Mouse (Mus musculus) gonadal fat pad, adult 2 months (tissue): ENCODE data around the gene Akap7. TPM values are rescaled to one million over a fixed set of nuclear protein-coding genes. Genes with fewer than 3 reads are reported as not detected.

ENCODE experiments used
- DNase-seq: peaks from one replicate; pipeline ENCODE4 v3.0.0-alpha.2; 2012; ENCODE audit warnings: low read depth
- polyA plus RNA-seq: library from polyadenylated mRNA; depleted of rRNA; stranded (reverse); fragments of >200 nt; gene quantifications from 2 replicates; pipeline ENCODE4 v1.2.3, GENCODE M21; 2012; rRNA removed

Gene Akap7
- 11.1 and 11.2 TPM in 2 replicates for polyA plus RNA-seq

DNA sequence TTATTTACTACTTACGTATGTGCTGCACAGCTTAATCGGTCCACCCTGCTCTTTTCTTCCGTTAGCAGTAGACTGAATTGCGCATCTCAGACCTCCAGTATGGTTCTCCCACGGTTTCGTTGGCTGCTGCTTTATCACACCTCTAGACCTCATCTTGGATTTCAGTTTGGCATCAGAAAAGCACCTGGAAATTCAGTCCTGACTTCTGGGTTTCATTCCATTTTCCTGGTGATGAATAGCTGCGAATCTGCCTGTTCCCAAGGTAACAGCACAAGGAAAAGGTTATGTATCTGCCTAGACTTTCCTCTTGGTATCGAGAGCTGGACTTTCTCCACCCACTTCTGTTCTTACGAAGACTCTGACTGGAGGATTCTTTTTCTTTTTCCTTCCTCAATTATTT is at the start of gene Akap7:
TSS of gene Akap7 (minus strand) at position 101 of the 400 bp plus-strand sequence.
- DNase-seq, result no peak

DNA sequence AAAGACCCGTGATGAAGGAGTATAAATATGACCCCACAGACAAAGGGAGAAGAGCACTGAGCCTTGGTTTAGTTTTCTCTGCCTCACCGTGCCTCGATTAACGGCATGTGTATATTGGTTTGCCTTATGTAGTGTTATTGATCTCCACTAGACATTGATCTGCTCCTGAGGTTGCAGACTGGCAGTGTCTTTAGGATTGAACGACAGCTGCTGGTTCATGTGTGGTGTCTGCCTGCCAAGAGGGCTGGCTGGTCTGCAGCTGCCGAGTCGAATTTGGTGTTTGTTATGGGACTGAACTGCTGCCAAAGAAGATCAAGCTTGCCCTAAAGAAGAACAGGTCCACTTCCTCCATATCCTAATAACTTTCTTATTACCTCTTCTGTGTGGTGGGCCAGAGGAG is 46.7 kb upstream of the Akap7 start:
- no peak for DNase-seq

DNA sequence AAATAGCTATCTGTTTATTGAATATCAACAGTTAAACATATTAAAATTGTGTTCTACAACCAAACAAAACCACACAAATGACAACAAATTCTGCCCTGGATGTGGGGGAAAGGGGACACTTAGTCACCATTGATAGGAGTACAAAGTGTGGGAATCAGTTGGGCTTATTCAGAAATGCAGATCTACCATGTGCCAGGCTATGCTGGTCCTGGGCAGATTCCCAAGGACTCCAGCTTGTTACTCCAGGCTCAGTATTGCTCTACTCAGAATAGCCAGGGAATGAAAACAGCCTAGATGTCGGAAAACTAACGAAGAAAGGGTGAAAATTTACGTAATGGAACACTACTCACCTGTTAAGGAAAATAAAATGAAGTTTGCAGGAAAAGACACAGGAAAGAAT is 46.3 kb upstream of the Akap7 start:
- DNase-seq, result no peak

DNA sequence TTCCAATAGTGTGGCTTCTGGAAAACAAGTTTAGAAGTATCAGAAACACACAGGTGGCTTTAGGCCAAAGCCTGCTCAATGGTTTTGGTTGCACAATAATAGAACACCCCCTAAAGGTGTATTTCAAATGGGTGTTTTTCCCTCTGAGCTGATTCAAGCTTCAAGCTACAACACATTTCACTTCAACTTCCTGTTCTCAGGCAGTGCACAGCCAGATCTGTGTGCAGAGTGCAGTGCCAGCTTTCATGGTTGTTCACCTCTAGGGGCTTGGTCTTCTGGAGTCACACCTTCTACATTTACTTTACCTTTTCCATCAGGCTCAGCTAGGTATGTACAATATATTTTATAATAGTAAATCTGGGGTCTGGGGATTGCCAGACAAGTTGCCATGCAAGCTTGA is 35.1 kb upstream of the Akap7 start:
- DNase-seq, result no peak

DNA sequence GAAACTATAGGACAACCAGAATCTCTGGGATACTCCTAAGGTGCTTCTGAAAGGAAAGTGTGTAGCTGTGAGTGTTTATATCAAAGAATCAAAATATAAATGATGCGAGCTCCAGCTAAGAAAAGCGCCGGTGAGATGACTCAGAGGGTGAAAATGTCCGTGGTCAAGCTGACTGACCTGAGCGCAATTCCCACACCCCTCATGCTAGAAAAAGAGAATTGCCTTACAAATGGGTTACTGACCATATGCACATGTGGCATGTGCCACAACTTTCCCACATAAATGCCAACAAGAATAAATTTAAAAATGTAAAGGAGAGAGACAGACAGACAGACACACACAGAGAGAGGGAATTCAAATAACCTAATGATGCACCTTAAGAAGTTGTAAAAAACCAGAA is 33.0 kb upstream of the Akap7 start:
- no peak for DNase-seq

DNA sequence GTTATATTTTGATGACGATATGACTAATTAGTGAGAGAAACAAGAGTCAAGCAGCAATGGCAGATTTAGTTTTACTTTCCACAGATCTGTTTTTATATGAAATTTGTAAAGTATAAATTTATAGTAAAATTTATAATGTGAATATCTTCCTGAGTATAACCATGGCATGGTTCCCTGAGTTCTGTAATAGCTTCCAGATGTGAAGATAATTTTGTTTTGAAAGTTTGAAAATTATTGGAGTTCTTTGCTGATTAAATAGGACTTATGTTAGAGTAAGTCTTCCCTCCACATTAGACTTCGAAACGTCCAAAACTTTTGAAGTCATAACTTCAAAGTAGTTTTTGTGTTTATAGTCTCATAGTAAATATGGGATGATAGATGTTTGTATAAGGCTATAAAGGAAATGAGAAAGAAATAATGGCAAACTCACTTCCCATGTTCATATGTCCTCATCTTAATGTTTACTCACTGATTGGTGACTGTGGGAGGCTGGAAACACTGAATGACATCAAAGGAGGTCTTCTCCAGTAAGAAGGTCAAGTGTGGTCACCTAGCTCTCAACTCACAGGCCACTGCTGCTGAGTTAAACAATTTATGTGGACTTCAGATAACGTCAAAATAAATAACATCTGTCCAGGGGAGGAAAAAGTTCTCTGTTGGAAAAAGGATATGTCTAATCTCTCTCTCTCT is 25.9 kb upstream of the Akap7 start:
- DNase-seq, result no peak

DNA sequence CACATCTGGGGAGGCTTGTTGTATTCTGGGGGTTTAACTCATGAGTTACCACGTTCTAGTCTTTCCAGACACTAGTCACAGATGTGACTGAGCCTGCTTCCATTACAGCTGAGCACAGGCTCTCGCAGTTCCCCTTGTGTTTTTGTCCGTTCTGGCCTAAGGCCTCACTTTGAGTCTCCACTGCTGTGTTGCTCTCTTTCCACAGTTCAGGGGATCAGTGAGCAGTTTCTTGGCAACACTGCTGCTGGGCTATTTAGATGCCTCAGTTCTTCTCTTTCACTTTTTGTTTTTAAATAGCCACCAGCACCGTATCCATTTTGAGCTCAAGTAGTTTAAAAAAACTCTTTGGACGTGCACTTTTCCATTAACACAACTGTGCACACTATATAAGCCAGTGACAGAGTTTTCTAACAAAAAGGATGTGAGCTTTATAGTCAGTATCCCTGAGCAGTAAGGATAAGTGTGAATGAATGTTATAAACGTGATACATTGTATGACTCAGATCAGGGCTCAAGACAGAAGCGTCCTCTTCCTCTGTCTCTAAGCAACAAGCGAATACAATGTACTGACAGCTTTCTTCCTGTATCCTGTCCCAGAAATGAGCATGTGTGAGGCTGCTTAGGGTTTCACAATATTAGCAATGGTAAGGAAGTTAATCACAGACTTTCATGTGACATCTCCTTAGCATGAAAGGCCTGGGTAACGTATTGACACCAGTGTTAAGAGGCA is 23.8 kb upstream of the Akap7 start:
- no peak for DNase-seq

DNA sequence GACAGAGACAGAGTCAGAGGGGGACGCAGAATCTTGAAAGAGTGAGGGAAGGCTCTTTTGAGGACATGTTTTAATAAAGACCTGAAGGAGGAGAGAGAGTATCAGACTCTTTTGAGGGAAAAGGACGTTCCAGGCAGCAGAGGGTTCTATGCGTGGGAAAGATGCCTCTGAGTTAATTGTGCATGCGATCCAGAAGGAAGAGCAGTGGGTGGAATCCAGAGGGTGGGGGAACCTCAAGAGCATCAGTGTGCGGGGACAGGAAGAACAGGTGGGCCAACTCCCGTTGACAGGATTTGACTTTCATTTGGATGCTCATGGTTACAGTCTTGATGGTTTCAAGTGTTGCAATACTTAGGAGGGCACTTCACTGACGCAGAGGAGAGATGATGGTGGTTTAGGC is 22.4 kb upstream of the Akap7 start:
- no peak for DNase-seq

DNA sequence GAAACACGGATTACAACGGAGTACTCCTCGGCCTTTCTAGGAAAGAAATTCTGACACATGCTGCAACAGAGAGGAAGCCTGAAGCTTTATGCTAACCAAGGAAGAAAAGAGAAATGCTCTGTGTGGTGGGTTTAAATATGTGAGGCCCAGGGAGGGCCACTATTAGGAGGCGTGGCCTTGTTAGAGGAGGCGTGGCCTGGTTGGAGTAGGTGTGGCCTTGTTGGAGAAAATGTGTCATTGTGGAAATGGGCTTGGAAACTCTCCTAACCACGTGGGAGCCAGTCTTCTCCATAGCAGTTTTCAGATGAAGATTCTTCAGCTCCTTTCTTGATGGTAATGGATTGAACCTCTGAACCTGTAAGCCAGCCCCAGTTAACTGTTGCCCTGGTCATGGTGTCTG is 19.8 kb upstream of the Akap7 start:
- no peak for DNase-seq

DNA sequence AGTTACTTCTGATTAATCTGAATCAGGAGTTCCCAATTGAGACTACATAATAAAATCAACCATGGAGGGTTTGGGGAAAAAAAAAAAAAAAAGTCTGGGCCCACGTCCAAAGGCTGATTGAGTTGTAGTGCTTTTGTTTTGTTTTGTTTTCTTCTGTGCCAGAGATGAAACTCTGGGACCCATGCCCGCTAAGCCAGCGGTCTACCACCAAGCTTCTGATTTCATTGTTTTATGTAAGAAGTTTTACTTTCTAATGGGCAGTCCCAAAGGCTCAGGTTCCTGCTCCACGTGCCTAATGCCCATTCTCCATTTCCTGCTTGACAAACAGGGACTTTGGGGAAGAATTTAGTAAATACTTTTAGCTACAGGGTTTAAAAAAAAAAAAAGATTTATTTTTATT is 18.0 kb upstream of the Akap7 start:
- no peak for DNase-seq

DNA sequence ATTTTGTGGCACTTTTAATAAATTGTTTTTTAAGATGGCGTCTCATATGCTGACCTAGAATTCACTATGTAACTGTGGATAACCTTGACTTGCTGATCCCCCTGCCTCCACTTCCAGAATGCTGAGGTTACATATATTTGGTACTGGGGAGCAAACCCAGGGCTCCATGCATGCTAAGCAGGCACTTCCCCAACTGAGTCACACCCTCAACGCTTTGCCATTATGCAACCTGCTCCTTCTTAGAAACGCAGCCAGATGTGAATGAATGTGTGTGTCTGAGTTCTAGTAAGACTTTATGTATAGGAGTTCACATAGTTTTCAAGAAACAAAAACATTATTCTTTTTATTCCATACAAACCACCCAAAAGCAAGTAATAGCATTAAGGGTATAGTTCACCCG is 13.5 kb upstream of the Akap7 start:
- DNase-seq, result no peak

DNA sequence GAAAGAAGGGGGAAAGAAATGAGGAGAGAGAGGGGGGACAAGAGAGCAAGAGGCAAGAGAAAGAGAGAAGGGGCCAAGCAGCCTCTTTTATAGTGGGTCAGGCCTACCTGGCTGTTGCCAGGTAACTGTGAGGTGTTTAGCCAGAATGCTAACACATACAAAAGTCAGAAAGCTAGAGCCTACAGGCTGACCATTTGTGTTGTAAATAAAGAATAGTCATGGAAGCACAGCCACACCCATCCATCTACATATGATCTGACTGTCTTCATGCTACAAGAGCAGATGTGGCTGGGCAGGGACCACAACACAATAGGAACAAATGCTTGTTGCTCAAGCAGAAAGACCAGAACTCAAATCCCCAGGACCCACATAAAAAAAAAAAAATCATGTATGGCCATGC is 11.9 kb upstream of the Akap7 start:
- DNase-seq, result no peak

DNA sequence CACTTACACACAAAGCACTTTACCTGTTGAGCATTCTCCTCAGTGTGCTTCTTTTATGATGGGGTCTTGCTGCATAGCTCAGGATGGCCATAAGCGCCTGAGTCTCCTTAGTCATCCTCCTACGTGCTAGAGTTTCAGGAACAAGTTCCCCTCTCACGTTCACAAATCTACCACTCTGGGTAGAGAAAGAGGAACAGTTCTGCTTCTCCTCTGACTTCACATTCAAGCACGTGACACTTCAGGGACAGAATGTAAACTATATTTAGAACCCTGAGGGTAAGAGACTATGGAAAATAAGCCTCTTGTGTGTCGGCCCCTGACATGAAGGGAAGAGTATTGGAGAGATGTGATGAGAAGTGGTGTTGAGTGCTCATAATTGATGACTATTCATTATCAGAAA is 10.7 kb upstream of the Akap7 start:
- no peak for DNase-seq

DNA sequence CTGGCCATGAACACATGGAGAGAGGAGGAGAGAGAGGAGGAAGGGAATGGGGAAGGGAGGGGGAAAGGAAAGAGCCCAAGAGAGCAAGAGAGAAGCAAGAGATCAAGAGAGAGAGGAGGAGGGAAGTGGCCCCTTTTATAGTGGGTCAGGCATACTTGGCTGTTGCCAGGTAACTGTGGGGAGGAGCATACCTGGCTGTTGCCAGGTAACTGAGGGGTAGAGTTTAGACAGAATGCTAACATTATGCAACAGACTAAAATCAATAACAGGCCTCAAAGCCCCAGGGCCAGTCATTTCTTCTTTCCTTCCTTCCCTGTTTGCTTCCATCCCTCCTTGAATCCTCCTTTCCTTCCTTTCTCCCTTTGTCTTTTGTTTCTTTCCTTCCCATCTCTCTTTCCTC is 10.0 kb upstream of the Akap7 start:
- DNase-seq, result no peak

DNA sequence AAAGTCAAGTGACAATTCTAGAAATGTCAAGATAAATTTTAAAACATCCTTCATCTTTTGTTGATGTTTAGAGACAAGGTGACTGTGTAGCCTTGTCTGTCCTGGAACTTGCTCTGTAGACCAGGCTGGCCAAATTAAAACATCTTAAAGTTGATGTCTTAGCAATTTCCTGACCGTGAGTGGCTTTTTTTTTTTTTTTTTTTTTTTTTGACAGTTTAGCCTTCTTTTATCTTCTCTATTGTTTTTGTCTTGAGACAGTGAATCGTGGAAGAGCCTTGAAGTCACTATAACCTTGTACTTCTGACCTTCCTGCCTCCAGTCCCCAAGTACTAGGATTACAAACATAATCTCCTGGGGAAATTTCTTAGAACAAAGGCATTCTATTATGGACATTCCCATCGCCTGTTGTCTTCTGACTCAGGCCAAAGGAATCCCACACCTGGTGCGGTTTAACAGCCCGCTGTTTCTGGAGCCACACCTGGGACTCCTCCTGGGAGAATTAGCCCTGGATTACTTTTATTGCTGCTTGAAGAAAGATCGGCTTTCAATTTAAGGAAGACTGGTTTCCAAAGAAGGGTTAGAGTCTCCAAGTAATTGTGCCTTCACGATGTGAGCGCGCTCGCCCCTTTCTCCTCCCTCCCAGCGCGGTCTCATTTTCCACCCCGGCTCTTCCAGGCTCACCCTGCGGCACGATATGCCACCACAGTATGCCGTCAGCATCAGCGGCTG is 6.3 kb upstream of the Akap7 start:
- DNase-seq, result no peak

DNA sequence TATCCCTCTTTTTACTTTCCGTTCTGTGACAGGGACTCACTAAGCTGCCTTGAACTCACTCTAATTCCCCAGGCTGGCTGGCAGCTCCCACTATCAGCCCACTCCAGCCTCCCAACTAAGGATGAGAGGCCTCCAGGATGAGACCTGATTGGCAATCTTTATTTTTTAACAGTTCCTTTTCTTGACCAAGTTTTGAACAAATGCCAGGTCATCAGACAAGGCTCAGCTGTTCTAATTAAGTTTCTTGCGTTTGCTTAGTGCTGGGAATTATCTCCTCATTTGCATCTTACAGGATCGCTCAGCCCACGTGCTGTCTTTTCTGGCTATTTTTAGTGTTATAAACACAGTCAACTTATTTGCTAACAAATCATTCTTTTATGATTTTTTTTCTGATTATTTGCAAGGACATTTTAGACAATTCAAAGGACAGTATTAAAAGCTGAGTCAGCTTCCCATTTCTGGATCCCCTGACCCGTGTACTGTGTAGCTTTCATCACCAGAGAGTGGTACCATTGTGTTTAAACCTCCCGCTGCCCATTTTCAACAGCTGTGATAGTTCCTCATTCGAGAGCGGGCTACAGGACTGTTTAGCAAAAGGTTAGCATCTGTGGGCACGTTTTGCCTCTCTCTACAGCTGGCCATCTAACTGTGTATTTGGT is 4.0 kb upstream of the Akap7 start:
- no peak for DNase-seq

DNA sequence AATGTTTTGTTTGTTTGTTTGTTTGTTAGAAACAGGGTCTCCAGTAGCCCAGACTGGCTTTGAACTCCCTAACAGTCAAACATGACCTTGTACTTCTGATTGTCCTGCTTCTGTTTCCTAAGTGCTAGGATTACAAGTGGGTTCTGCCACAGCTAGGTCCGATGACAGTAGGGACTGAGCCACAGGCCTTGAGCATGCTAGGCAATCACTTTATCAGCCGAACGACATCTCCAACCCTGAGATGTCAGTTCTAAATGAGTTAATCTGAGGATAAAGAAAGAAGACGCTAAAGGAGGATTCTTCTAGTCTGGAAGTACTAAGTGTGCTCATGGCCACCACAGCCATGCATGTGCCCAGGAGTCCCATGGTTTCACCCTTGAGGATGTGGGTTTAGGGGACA is 3.1 kb upstream of the Akap7 start:
- no peak for DNase-seq

DNA sequence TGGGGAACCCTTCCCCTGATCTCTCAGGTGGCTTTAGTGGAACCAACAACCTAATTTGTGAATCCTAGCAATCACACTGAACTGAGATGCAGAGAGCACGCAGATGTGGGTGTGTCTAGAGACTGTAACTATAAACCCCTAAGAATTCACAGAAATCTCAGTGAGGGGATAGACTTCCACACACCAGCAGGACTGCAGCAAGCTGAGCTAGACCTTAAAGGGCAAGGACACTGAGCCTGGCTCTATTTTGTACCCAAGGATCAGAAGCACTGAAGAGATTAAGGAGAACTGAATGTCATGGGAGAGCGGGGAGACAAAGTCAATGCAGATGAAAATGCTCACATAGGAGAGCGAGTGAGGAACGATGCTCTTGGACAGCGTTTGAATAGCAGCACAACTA is 2.3 kb upstream of the Akap7 start:
- no peak for DNase-seq

DNA sequence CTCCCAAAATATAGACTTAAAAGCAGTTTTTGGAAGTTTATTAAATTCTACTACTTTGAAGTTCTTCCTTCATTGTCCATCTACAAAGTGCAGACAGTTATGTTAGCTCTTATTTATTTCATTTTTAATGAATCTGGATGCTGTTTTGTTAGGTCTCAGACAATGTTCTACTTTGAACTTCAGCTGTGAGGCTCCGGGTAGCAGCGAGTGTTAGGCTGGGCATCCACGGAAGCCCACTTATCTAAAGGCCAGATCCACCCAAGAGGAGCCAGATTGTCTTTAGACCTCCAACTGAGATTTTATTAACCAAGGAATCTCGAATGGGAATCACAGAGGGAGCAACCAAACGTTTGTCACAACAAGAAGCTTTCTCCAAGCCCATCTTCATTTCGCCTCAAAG is 2.5 kb downstream of the Akap7 start:
- DNase-seq, result no peak

DNA sequence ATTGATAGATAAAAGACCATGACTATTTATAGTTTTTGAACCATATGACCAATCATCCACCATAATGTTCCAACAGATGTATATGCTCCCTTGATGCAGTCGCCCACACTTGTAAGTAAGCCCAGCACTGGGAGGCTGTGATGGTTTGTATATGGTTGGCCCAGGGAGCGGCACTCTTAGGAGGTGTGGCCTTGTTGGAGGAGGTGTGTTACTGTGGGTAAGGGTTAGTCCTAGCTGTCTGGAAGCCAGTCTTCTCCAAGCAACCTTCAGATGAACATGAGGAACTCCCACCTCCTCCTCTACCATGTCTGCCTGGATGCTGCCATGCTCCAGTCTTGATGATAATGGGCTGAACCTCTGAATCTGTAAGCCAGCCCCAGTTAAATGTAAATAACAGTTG is 3.1 kb downstream of the Akap7 start:
- DNase-seq, result no peak

DNA sequence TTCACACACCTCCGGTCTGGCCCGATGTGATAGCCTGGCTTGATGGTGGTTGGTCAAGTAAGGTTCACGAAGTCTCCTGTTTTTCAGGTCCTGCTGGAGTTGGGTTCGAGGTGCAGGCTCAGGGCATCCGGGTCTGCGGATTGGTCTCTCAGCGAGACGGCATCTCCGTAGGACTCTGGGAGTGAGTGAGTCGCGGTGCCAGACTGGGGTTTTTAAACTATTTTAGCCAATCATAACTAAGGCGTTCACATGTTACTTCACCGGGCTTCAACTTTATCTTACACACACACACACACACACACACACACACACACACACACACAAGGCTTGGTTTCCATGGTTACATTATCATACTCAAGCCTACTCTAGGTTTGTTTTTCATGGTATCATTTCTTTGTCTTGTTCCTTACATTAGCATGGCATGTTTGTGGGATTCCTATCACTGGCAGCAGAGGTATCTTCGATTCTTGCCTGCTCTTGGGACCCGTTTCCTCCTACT is 8.6 kb downstream of the Akap7 start:
- no peak for DNase-seq

DNA sequence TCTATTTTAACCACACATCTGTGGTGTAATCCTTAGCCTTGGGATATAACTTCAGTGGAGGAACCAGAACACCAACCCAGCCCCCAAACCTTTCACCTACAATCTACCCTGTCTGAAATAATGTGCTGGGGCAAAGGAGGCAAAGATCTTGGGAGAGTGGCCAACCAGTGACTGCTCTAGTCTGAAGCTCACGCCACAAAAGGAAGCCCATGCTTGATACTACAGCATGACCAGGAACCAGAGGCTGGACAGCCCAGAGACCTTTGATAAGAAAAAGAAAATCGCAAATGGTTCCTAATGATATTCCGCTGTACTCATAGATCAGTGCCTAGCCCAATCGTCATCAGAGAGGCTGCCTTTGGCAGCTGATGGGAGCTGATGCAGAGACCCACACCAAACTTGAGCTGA is 9.4 kb downstream of the Akap7 start:
- DNase-seq, result peak; percentile 74
